Mouse (Mus musculus) spleen, postnatal 10 days (tissue): ENCODE measurements around the gene Cldn15.
A peak's percentile ranks its signal among the peaks of the same experiment; 100 is the strongest.
"Not testable (repeated sequence)": the region's sequence is repeated elsewhere in the genome, so short reads cannot be mapped to it uniquely, and the experiment has no call there.

Experiments used
- DNase-seq, 2 experiments: peaks; one replicate each; pipeline ENCODE4 v3.0.0; 2021 to 2022; ENCODE audit warnings: low spot score in 2 of 2

The Cldn15 gene

GRCm38 (mm10) chr5:136966331-136966730, at the start of gene Cldn15:
TSS of gene Cldn15 (plus strand) at chr5:136966616.
- peak in 1 of 2 experiments; percentile 15 for DNase-seq

GRCm38 (mm10) chr5:136917613-136918242, 48.7 kb upstream of the Cldn15 start:
- DNase-seq, result no peak

- DNase-seq, result peak; percentile 71 to 77
Observed at GRCm38 (mm10) chr5:136918655-136919472, 47.6 kb upstream of the Cldn15 start.

- DNase-seq, result peak; percentile 24 to 28
Observed at GRCm38 (mm10) chr5:136919546-136920301, 46.7 kb upstream of the Cldn15 start.

- DNase-seq, result no peak
Observed at GRCm38 (mm10) chr5:136922830-136923229, 43.6 kb upstream of the Cldn15 start.

GRCm38 (mm10) chr5:136923751-136924478, 42.5 kb upstream of the Cldn15 start:
- no peak for DNase-seq

- DNase-seq, result peak; percentile 79 to 87
Observed at GRCm38 (mm10) chr5:136929073-136929472, 37.3 kb upstream of the Cldn15 start.

- no peak for DNase-seq
Observed at GRCm38 (mm10) chr5:136931896-136932295, 34.5 kb upstream of the Cldn15 start.

- DNase-seq, result no peak
Observed at GRCm38 (mm10) chr5:136932956-136933355, 33.5 kb upstream of the Cldn15 start.

- no peak for DNase-seq
Observed at GRCm38 (mm10) chr5:136933930-136934329, 32.5 kb upstream of the Cldn15 start.

- DNase-seq, result peak in 1 of 2 experiments; percentile 58
Observed at GRCm38 (mm10) chr5:136935905-136936695, 30.3 kb upstream of the Cldn15 start.

GRCm38 (mm10) chr5:136936750-136937149, 29.7 kb upstream of the Cldn15 start:
- DNase-seq, result no peak

GRCm38 (mm10) chr5:136937621-136938020, 28.8 kb upstream of the Cldn15 start:
- no peak for DNase-seq

GRCm38 (mm10) chr5:136939284-136939683, 27.1 kb upstream of the Cldn15 start:
- peak; percentile 27 to 65 for DNase-seq

GRCm38 (mm10) chr5:136940029-136940428, 26.4 kb upstream of the Cldn15 start:
- not testable (repeated sequence) for DNase-seq

- DNase-seq, result no peak
Observed at GRCm38 (mm10) chr5:136940845-136941560, 25.4 kb upstream of the Cldn15 start.

GRCm38 (mm10) chr5:136942781-136943180, 23.6 kb upstream of the Cldn15 start:
- no peak for DNase-seq

GRCm38 (mm10) chr5:136943382-136943781, 23.0 kb upstream of the Cldn15 start:
- DNase-seq, result no peak

GRCm38 (mm10) chr5:136945084-136945483, 21.3 kb upstream of the Cldn15 start:
- DNase-seq, result no peak

GRCm38 (mm10) chr5:136947874-136948273, 18.5 kb upstream of the Cldn15 start:
- no peak for DNase-seq
